Mouse (Mus musculus) bone marrow macrophage, adult 2 months (primary cell): Measurements from ENCODE around the gene Col6a3. TPM values are rescaled to one million over a fixed set of nuclear protein-coding genes. Genes with fewer than 3 reads are reported as not detected.

Experiments
- H3K27ac ChIP-seq: 2 replicates; pipeline ENCODE4 v1.5.1; 2012; ENCODE audit warnings: low read depth, low read length; ENCODE audit not compliant: insufficient read depth
- H3K4me1 ChIP-seq: 2 replicates; pipeline ENCODE4 v1.6.1; 2012; ENCODE audit warnings: low read length; ENCODE audit not compliant: control insufficient read depth, insufficient read depth
- H3K4me3 ChIP-seq: 2 replicates; pipeline ENCODE4 v1.5.1; 2012; ENCODE audit warnings: mild to moderate bottlenecking, low read length, moderate library complexity; ENCODE audit not compliant: insufficient read depth
- CTCF ChIP-seq: IDR thresholded peaks from 2 replicates; pipeline ENCODE4 v1.5.1; 2012; ENCODE audit warnings: low read depth, mild to moderate bottlenecking, low read length, moderate library complexity
- POLR2A ChIP-seq: IDR thresholded peaks from 2 replicates; pipeline ENCODE4 v1.6.1; 2012; ENCODE audit warnings: mild to moderate bottlenecking, low read depth, low read length, borderline replicate concordance
- polyA plus RNA-seq: library from polyadenylated mRNA; stranded (reverse); fragments of >200 nt; gene quantifications from 2 replicates; pipeline ENCODE4 v1.2.4, GENCODE M21; 2012; ENCODE audit not compliant: missing spikeins, insufficient read depth, insufficient read length

The Col6a3 gene
- 1.7 and 3.2 TPM in 2 replicates for polyA plus RNA-seq

DNA sequence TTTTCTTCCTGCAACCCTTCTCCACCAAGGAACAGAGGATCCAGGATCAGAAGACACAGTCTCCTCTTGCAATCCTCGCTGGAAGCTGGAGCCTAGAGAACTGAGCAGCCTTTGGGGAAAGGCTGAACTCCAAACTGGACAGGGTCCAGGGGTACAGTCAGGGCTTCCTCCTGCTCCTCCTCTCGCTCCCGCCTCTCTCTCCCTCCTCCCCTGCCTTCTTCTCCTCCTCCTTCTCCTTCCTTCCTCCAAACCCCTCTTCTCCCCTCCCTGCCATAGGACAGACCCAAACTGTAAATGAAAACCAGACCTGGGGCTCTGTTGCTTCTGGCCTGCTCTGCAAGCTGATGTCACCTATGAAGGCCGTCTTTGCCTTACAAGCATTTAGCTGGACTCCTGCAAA, at the start of gene Col6a3:
TSS of gene Col6a3 (minus strand) at position 136 of the 400 bp plus-strand sequence.
- H3K27ac ChIP-seq = no peak within 1 kb of the TSS
- no peaks in the 10 kb centered on the region for H3K4me1 ChIP-seq
- no peak for TF ChIP-seq CTCF
- TF ChIP-seq POLR2A = no peak
- no peak within 1 kb of the TSS for H3K4me3 ChIP-seq

- no peak overlapping the region for H3K27ac ChIP-seq
- no peaks in the 10 kb centered on the region for H3K4me1 ChIP-seq
- TF ChIP-seq POLR2A (no peak), CTCF (no peak)
- H3K4me3 ChIP-seq = no peak overlapping the region
Measured at GRCm38 (mm10) chr1:90885771-90886460, 42.1 kb upstream of the Col6a3 start.

DNA sequence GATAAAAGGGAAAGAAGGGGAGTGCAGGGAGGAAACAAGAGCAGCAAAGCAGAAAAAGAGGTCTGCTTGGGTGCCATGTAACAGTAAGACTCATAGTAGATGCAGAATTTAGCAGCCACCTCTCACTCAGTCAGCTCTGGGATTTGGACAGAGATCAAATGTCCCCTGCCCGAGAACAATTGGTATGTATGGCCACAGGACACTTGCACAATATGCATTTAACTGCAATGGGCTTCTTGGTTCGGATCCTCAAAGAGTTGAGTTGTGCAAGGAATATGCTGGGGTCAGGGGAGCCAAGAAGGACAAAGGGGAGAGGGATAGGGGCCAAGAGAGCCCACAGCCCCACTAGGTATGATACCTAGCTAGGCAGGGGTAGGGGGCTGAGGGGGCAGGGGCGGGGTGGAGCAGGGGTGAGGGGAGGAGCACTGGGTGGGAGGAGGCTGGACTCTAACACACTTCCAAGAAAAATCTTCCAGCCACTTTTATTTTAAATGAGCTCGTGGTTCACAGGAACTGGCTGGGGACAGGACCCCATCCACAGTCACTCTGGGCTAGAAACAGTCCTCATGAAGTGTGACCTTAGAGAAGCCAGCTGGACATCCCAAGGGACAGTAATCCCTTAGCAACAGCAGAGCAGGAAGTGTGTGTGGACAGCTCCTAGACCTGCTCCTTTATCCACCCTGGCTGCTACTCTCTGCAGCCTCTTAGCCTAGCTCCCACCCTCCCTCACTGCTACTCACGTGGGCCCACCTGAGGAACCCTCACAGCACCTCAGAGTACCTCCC, 32.9 kb upstream of the Col6a3 start:
- no peak for TF ChIP-seq CTCF
- no peak for TF ChIP-seq POLR2A
- Histone ChIP-seq H3K4me1 (no peaks in the 10 kb centered on the region), H3K27ac (no peak overlapping the region), H3K4me3 (no peak overlapping the region)

- Histone ChIP-seq H3K4me3 (no peak overlapping the region), H3K4me1 (no peaks in the 10 kb centered on the region), H3K27ac (no peak overlapping the region)
- TF ChIP-seq POLR2A (no peak), CTCF (no peak)
Measured at GRCm38 (mm10) chr1:90875961-90876360, 32.2 kb upstream of the Col6a3 start.

DNA sequence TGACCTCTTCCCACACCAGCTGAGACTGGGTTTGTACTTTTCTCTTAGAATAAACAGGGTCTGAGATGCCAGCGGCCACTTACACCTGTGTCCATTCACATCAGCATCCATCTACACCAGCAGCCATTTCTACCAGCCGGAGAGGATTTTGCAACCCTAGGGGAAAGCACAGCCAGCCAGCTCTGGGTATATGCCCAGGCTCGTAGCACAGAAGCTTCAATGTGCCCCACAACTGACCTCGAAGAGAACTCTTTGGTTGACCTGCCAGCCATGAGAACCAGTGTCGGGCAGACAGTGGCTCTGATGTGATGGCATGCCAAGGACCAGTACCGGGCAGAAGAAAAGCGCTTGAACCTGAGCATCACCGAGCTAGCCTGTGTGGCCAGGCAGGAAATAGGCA, 31.6 kb upstream of the Col6a3 start:
- H3K4me1 ChIP-seq = no peaks in the 10 kb centered on the region
- no peak overlapping the region for H3K4me3 ChIP-seq
- TF ChIP-seq CTCF (no peak), POLR2A (no peak)
- no peak overlapping the region for H3K27ac ChIP-seq

GRCm38 (mm10) chr1:90870581-90870980, 26.8 kb upstream of the Col6a3 start:
- H3K4me3 ChIP-seq = no peak overlapping the region
- H3K4me1 ChIP-seq = no peaks in the 10 kb centered on the region
- TF ChIP-seq POLR2A = no peak
- TF ChIP-seq CTCF = no peak
- H3K27ac ChIP-seq = no peak overlapping the region

DNA sequence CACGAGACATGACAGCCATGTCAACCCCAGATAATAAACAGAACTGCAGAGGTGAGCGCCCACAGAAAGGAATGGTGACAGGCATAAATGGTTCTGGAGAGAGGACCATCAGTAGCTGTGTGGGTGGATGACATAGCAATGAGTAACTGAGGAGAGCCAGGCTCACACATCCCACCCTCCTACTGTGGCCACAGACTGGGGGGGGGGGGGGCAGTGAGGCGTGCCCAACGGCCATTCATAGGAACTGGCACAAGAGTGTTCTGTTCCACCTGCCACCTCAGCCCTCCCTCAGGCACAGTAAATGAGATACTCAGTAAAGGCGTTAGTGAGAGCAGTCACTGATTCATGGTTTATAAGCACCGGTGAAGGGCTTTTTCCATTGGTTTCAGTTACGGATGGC, 23.0 kb upstream of the Col6a3 start:
- H3K27ac ChIP-seq = no peak overlapping the region
- no peak overlapping the region for H3K4me3 ChIP-seq
- H3K4me1 ChIP-seq = no peaks in the 10 kb centered on the region
- TF ChIP-seq CTCF = no peak
- TF ChIP-seq POLR2A = no peak

GRCm38 (mm10) chr1:90855880-90856279, 12.1 kb upstream of the Col6a3 start:
- TF ChIP-seq POLR2A (no peak), CTCF (no peak)
- H3K4me3 ChIP-seq = no peak overlapping the region
- H3K27ac ChIP-seq = no peak overlapping the region

GRCm38 (mm10) chr1:90849836-90850235, 6.1 kb upstream of the Col6a3 start:
- no peak overlapping the region for H3K27ac ChIP-seq
- no peak overlapping the region for H3K4me3 ChIP-seq
- 0 out of 2 replicates have a peak, but pooled peaks have one; percentile 7 for TF ChIP-seq CTCF
- no peak for TF ChIP-seq POLR2A
- no peaks in the 10 kb centered on the region for H3K4me1 ChIP-seq

More at GRCm38 (mm10) chr1:90855880-90856279, 12.1 kb upstream of the Col6a3 start:
- no peaks in the 10 kb centered on the region for H3K4me1 ChIP-seq

- Histone ChIP-seq H3K27ac (no peak overlapping the region), H3K4me1 (no peaks in the 10 kb centered on the region), H3K4me3 (no peak overlapping the region)
- no peak for TF ChIP-seq CTCF
- no peak for TF ChIP-seq POLR2A
Measured at GRCm38 (mm10) chr1:90845206-90845605, 1.4 kb upstream of the Col6a3 start.
